Comparison of ENCODE assay signal across 1 mouse cellular context in the genomic region with DNA sequence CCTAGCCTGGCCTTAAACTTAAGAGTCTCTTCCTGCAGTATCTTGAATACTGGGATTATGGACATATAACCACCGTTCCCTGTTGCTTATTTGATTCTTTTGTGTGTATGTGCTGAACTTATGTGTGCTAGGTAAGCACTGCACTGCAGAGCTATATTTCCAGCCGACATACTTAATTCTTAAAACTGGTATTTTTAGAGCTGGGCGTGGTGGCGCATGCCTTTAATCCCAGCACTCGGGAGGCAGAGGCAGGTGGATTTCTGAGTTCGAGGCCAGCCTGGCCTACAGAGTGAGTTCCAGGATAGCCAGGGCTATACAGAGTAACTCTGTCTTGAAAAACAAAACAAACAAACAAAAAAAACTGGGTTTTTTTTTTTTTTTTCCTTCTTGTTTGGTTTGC.
TF ChIP-seq lines count a peak whose summit lies in the region.

No protein-coding gene starts in this region.

TF ChIP-seq in CH12.LX, 34 proteins besides CTCF, POLR2A, EP300 and RAD21:
- 0 out of 2 replicates have a peak, but pooled peaks have one; percentile 43 for TF ChIP-seq TBP (conservative IDR thresholded peaks at IDR 0.05; ENCODE audit: low read depth, low read length)
